In genomic region chr13:29317703-29318102, GRCm38 (mm10) we compare ENCODE assay signal across 16 mouse cellular contexts.
"Had no signal": no experiment of that assay in that cellular context is flagged by ENCODE, and none has a peak within 500 bp of the region (broad histone marks: within the 10 kb centered on the region; RNA-seq: fewer than 3 reads in every experiment).

No protein-coding gene starts in this region.

- H3K4me3 ChIP-seq: lung, embryonic 15.5 days; megakaryocyte, embryonic 14.5 days; midbrain, embryonic 13.5 days; midbrain, embryonic 15.5 days; neural tube, embryonic 12.5 days; stomach, embryonic 15.5 days had no signal

- H3K9me3 ChIP-seq: lung, embryonic 15.5 days; megakaryocyte, embryonic 14.5 days; midbrain, embryonic 13.5 days; midbrain, embryonic 15.5 days; neural tube, embryonic 12.5 days; stomach, embryonic 15.5 days had no signal

- H3K36me3 ChIP-seq: lung, embryonic 15.5 days; midbrain, embryonic 13.5 days; midbrain, embryonic 15.5 days; neural tube, embryonic 12.5 days; stomach, embryonic 15.5 days had no signal

- H3K4me1 ChIP-seq: lung, embryonic 15.5 days; megakaryocyte, embryonic 14.5 days; midbrain, embryonic 15.5 days; stomach, embryonic 15.5 days had no signal

- H3K27me3 ChIP-seq: lung, embryonic 15.5 days; megakaryocyte, embryonic 14.5 days; midbrain, embryonic 13.5 days; midbrain, embryonic 15.5 days; neural tube, embryonic 12.5 days; stomach, embryonic 15.5 days had no signal

- DNase-seq: liver, postnatal 0 days; lung, adult 2 months; lung, postnatal 14 days; lung, postnatal 36 days; right cerebral cortex, postnatal 14 days; thymus, adult 18-20 months; thymus, postnatal 14 days; thymus, postnatal 36 days had no signal

- H3K27ac ChIP-seq: lung, embryonic 15.5 days; macrophage; midbrain, embryonic 13.5 days; midbrain, embryonic 15.5 days; neural tube, embryonic 12.5 days; stomach, embryonic 15.5 days; stomach, postnatal 0 days had no signal
